Comparison of ENCODE assay signal across 9 mouse cellular contexts in genomic region chr9:109098366-109098765, GRCm38 (mm10). TPM values are rescaled to one million over a fixed set of nuclear protein-coding genes. Genes with fewer than 3 reads are reported as not detected.
DNase-seq lines count a peak whose midpoint lies in the region; ATAC-seq and TF ChIP-seq lines count a peak whose summit lies in the region.
"Had no signal": no experiment of that assay in that cellular context is flagged by ENCODE, and none has a peak within 500 bp of the region (broad histone marks: within the 10 kb centered on the region; RNA-seq: fewer than 3 reads in every experiment).

No protein-coding gene starts in this region.

- H3K4me2 ChIP-seq in forebrain, embryonic 12.5 days: peak overlapping the region; percentile 95
- H3K4me2 ChIP-seq in intestine, embryonic 15.5 days (replicated peaks): peak overlapping the region; percentile 42
- H3K4me2 ChIP-seq in neural tube, embryonic 12.5 days (replicated peaks): peak overlapping the region; percentile 88

- no peaks in the 10 kb centered on the region for H3K9me3 ChIP-seq in forebrain, embryonic 12.5 days
- no peaks in the 10 kb centered on the region for H3K9me3 ChIP-seq in intestine, embryonic 15.5 days
- no peaks in the 10 kb centered on the region for H3K9me3 ChIP-seq in neural tube, embryonic 12.5 days

- peaks cover 45% of the 10 kb centered on the region for H3K36me3 ChIP-seq in forebrain, embryonic 12.5 days (replicated peaks)
- no peaks in the 10 kb centered on the region for H3K36me3 ChIP-seq in intestine, embryonic 15.5 days
- peaks cover 42% of the 10 kb centered on the region for H3K36me3 ChIP-seq in neural tube, embryonic 12.5 days

- H3K9ac ChIP-seq in forebrain, embryonic 12.5 days: peak overlapping the region; percentile 97
- H3K9ac ChIP-seq in intestine, embryonic 15.5 days: 0 out of 2 replicates have a peak overlapping the region, but pooled peaks have one; percentile 28
- peak overlapping the region; percentile 93 for H3K9ac ChIP-seq in neural tube, embryonic 12.5 days

- intact Hi-C loops in left cerebral cortex, postnatal 36 days (cut with DNase I): loop anchor here (10.0 kb wide), 1 partner anchor 736 kb away; the partner anchor contains the start of gene Nme6

- peak overlapping the region; percentile 89 for H3K27ac ChIP-seq in layer of hippocampus, adult 2 months
- H3K27ac ChIP-seq in forebrain, embryonic 12.5 days: peak overlapping the region; percentile 100
- peak overlapping the region; percentile 98; the same call in 1 of the 2 replicates for H3K27ac ChIP-seq in intestine, embryonic 15.5 days
- no peak overlapping the region for H3K27ac ChIP-seq in neural tube, embryonic 12.5 days

- H3K4me1 ChIP-seq in forebrain, embryonic 12.5 days: peaks cover 52% of the 10 kb centered on the region
- peaks cover 50% of the 10 kb centered on the region for H3K4me1 ChIP-seq in intestine, embryonic 15.5 days (replicated peaks)
- peaks cover 52% of the 10 kb centered on the region for H3K4me1 ChIP-seq in neural tube, embryonic 12.5 days

- no peaks in the 10 kb centered on the region for H3K27me3 ChIP-seq in forebrain, embryonic 12.5 days
- H3K27me3 ChIP-seq in intestine, embryonic 15.5 days (replicated peaks): no peaks in the 10 kb centered on the region
- H3K27me3 ChIP-seq in neural tube, embryonic 12.5 days (replicated peaks): no peaks in the 10 kb centered on the region

- H3K4me3 ChIP-seq in layer of hippocampus, adult 2 months: peak overlapping the region; percentile 35
- peak overlapping the region; percentile 74 for H3K4me3 ChIP-seq in forebrain, embryonic 12.5 days (replicated peaks)
- H3K4me3 ChIP-seq in intestine, embryonic 15.5 days (replicated peaks): no peak overlapping the region
- H3K4me3 ChIP-seq in neural tube, embryonic 12.5 days: peak overlapping the region; percentile 72

- ATAC-seq in forebrain, embryonic 12.5 days (ENCODE audit: low FRiP score): no peak
- ATAC-seq in intestine, embryonic 15.5 days: no peak
- no peak for ATAC-seq in neural tube, embryonic 12.5 days (ENCODE audit: low FRiP score, low read depth)

- no peak for TF ChIP-seq CTCF in layer of hippocampus, adult 2 months (conservative IDR thresholded peaks at IDR 0.05)

- 92% methylated on average over 8 of the region's 8 CpGs for WGBS in forebrain, embryonic 12.5 days
- WGBS in intestine, embryonic 15.5 days: 77% methylated on average over 8 of the region's 8 CpGs
- WGBS in neural tube, embryonic 12.5 days: 93% methylated on average over 8 of the region's 8 CpGs

- no peak for DNase-seq in layer of hippocampus, adult 2 months (ENCODE audit: low spot score in 2 of 2)
- no peak for DNase-seq in layer of hippocampus, adult 11-12 months (ENCODE audit: low spot score)
- DNase-seq in urinary bladder, postnatal 25 days (ENCODE audit: low spot score): no peak
- no peak for DNase-seq in frontal cortex, postnatal 10 days (ENCODE audit: low spot score in 2 of 2)
- no peak for DNase-seq in left cerebral cortex, postnatal 36 days (ENCODE audit: low spot score in 2 of 2)

RNA-seq across cellular contexts. Expression of gene Plxnb1, which starts 3.2 kb away (rescaled TPM):
- 10 to 100 TPM; 84.4 to 92.7 TPM for total RNA-seq in layer of hippocampus, adult 2 months (2021)
- 39.9 and 44.4 TPM in 2 replicates for polyA plus RNA-seq in forebrain, embryonic 12.5 days (2016; fragmentation: Nextera tagmentation; extraction: Ambion mirVana)
- 7.1 TPM in 2 replicates for polyA plus RNA-seq in intestine, embryonic 15.5 days (2015; fragmentation: Nextera tagmentation; extraction: Ambion mirVana)
- 33.3 and 38.3 TPM in 2 replicates for polyA plus RNA-seq in neural tube, embryonic 12.5 days (2016; fragmentation: Nextera tagmentation; extraction: Ambion mirVana)
- 10 to 100 TPM; 60.3 to 77.9 TPM for total RNA-seq in left cerebral cortex, postnatal 36 days (2021)
- polyA plus RNA-seq: G1E had no signal

RNA-seq across cellular contexts. Expression of gene Tma7, which starts 16.0 kb away (rescaled TPM):
- total RNA-seq in layer of hippocampus, adult 2 months (2021): 100 to 1,000 TPM; 295 to 309 TPM
- 734 and 744 TPM in 2 replicates for polyA plus RNA-seq in forebrain, embryonic 12.5 days (2016; fragmentation: Nextera tagmentation; extraction: Ambion mirVana)
- 619 and 707 TPM in 2 replicates for polyA plus RNA-seq in intestine, embryonic 15.5 days (2015; fragmentation: Nextera tagmentation; extraction: Ambion mirVana)
- 739 and 773 TPM in 2 replicates for polyA plus RNA-seq in neural tube, embryonic 12.5 days (2016; fragmentation: Nextera tagmentation; extraction: Ambion mirVana)
- 100 to 1,000 TPM; 348 to 352 TPM for total RNA-seq in left cerebral cortex, postnatal 36 days (2021)

RNA-seq across cellular contexts. Expression of gene Ccdc51, which starts 16.1 kb away (rescaled TPM):
- total RNA-seq in layer of hippocampus, adult 2 months (2021): 1 to 10 TPM; 7.6 to 8.1 TPM
- 13.9 and 14.9 TPM in 2 replicates for polyA plus RNA-seq in forebrain, embryonic 12.5 days (2016; fragmentation: Nextera tagmentation; extraction: Ambion mirVana)
- 16.1 and 17.2 TPM in 2 replicates for polyA plus RNA-seq in intestine, embryonic 15.5 days (2015; fragmentation: Nextera tagmentation; extraction: Ambion mirVana)
- polyA plus RNA-seq in neural tube, embryonic 12.5 days (2016; fragmentation: Nextera tagmentation; extraction: Ambion mirVana): 14.5 and 15.0 TPM in 2 replicates
- total RNA-seq in left cerebral cortex, postnatal 36 days (2021): 1 to 10 TPM; 7.2 to 8.1 TPM

RNA-seq across cellular contexts. Expression of gene Atrip, which starts 24.4 kb away (rescaled TPM):
- 10 to 100 TPM; 25.0 to 31.9 TPM for total RNA-seq in layer of hippocampus, adult 2 months (2021)
- 32.4 and 32.5 TPM in 2 replicates for polyA plus RNA-seq in forebrain, embryonic 12.5 days (2016; fragmentation: Nextera tagmentation; extraction: Ambion mirVana)
- 21.3 and 22.4 TPM in 2 replicates for polyA plus RNA-seq in intestine, embryonic 15.5 days (2015; fragmentation: Nextera tagmentation; extraction: Ambion mirVana)
- polyA plus RNA-seq in neural tube, embryonic 12.5 days (2016; fragmentation: Nextera tagmentation; extraction: Ambion mirVana): 29.8 and 30.1 TPM in 2 replicates
- 10 to 100 TPM; 26.6 to 34.1 TPM for total RNA-seq in left cerebral cortex, postnatal 36 days (2021)

RNA-seq across cellular contexts. Expression of gene Trex1, which starts 38.8 kb away (rescaled TPM):
- total RNA-seq in layer of hippocampus, adult 2 months (2021): 10 to 100 TPM; 12.9 to 15.4 TPM
- 8.4 and 8.9 TPM in 2 replicates for polyA plus RNA-seq in forebrain, embryonic 12.5 days (2016; fragmentation: Nextera tagmentation; extraction: Ambion mirVana)
- polyA plus RNA-seq in intestine, embryonic 15.5 days (2015; fragmentation: Nextera tagmentation; extraction: Ambion mirVana): 12.5 and 13.4 TPM in 2 replicates
- polyA plus RNA-seq in neural tube, embryonic 12.5 days (2016; fragmentation: Nextera tagmentation; extraction: Ambion mirVana): 8.9 and 10.6 TPM in 2 replicates
- total RNA-seq in left cerebral cortex, postnatal 36 days (2021): 10 to 100 TPM; 12.5 to 15.7 TPM

Comparison
In these comparisons a context has a peak if more than half of its experiments do, and no peak if none do; other contexts are left out.
1. H3K4me2 ChIP-seq: peak in every context shown above with its lines; median percentile 95 in forebrain, embryonic 12.5 days; 88 in neural tube, embryonic 12.5 days; 42 in intestine, embryonic 15.5 days.
2. H3K9ac ChIP-seq: peak in every context shown above with its lines; median percentile 97 in forebrain, embryonic 12.5 days; 93 in neural tube, embryonic 12.5 days; 28 in intestine, embryonic 15.5 days.